Mouse (Mus musculus) spleen, adult 2 months (tissue): ENCODE data around the gene Hnrnpa2b1. TPM values are rescaled to one million over a fixed set of nuclear protein-coding genes. Genes with fewer than 3 reads are reported as not detected.

ENCODE experiments used
- DNase-seq, 2 experiments: peaks; one replicate each; pipeline versions ENCODE4 v3.0.0 to v3.0.0-alpha.2; 2012 to 2021; ENCODE audit warnings: low spot score in 2 of 2, low read depth in 1 of 2
- H3K27ac ChIP-seq: fragments of 200-500 bp; 2 replicates; pipeline ENCODE4 v1.5.1; 2012; ENCODE audit warnings: low read length, inconsistent platforms; ENCODE audit not compliant: insufficient read depth
- H3K27me3 ChIP-seq: fragments of 200-500 bp; 2 replicates; pipeline ENCODE4 v1.6.1; 2012; ENCODE audit warnings: mild to moderate bottlenecking, moderate library complexity, low read length, inconsistent platforms; ENCODE audit not compliant: control insufficient read depth, insufficient read depth
- H3K36me3 ChIP-seq: fragments of 200-500 bp; 2 replicates; pipeline ENCODE4 v1.6.1; 2012; ENCODE audit warnings: mild to moderate bottlenecking, low read length, inconsistent platforms; ENCODE audit not compliant: control insufficient read depth, insufficient read depth
- H3K4me1 ChIP-seq: fragments of 200-500 bp; 2 replicates; pipeline ENCODE4 v1.6.1; 2011; ENCODE audit warnings: inconsistent platforms; ENCODE audit not compliant: control insufficient read depth, insufficient read depth, insufficient read length
- H3K4me3 ChIP-seq: fragments of 200-500 bp; 2 replicates; pipeline ENCODE4 v1.5.1; 2011; ENCODE audit warnings: mild to moderate bottlenecking, inconsistent platforms; ENCODE audit not compliant: insufficient read depth, insufficient read length; ENCODE audit errors: extremely low read depth
- CTCF ChIP-seq: fragments of 200-500 bp; IDR thresholded peaks from 2 replicates; pipeline ENCODE4 v1.5.1; 2011; ENCODE audit warnings: mild to moderate bottlenecking, inconsistent platforms; ENCODE audit not compliant: insufficient read depth, insufficient read length, insufficient replicate concordance; ENCODE audit errors: extremely low read depth
- POLR2A ChIP-seq: fragments of 200-500 bp; IDR thresholded peaks from 2 replicates; pipeline ENCODE4 v1.6.1; 2011; ENCODE audit warnings: low read depth, low read length, inconsistent platforms
- WGBS: fragments of 180-500 bp; shearing (Covaris S2); methylation state at CpG from one replicate; pipeline ENCODE4 v1.1.7; 2018; 5-methylcytosine and 5-hydroxymethylcytosine counted together
- polyA plus RNA-seq: library from polyadenylated mRNA; depleted of rRNA; stranded (reverse); fragments of >200 nt; gene quantifications from 2 replicates; pipeline ENCODE4 v1.2.3, GENCODE M21; 2012

Gene Hnrnpa2b1
- polyA plus RNA-seq, 1 experiment: 47.3 TPM

GRCm38 (mm10) chr6:51457770-51458387, 11.8 kb downstream of the Hnrnpa2b1 start:
- Histone ChIP-seq H3K27me3 (no peaks in the 10 kb centered on the region), H3K4me3 (no peak overlapping the region), H3K36me3 (peaks cover 29% of the 10 kb centered on the region), H3K4me1 (no peaks in the 10 kb centered on the region), H3K27ac (no peak overlapping the region)
- DNase-seq: no peak
- WGBS: 88% methylated on average over 8 of the region's 8 CpGs
- no peak for TF ChIP-seq POLR2A
- TF ChIP-seq CTCF: no peak

- TF ChIP-seq CTCF (no peak), POLR2A (no peak)
- Histone ChIP-seq H3K4me1 (no peaks in the 10 kb centered on the region), H3K4me3 (no peak overlapping the region; the same call in 1 of the 2 replicates), H3K27me3 (no peaks in the 10 kb centered on the region), H3K27ac (no peak overlapping the region), H3K36me3 (peaks cover 29% of the 10 kb centered on the region)
- no peak for DNase-seq
- WGBS: 66% methylated on average over 3 of the region's 3 CpGs
Measured at GRCm38 (mm10) chr6:51457283-51457682, 12.4 kb downstream of the Hnrnpa2b1 start.

GRCm38 (mm10) chr6:51456198-51456597, 13.5 kb downstream of the Hnrnpa2b1 start:
- Histone ChIP-seq H3K27me3 (no peaks in the 10 kb centered on the region), H3K36me3 (peaks cover 20% of the 10 kb centered on the region), H3K27ac (no peak overlapping the region), H3K4me1 (no peaks in the 10 kb centered on the region), H3K4me3 (no peak overlapping the region)
- DNase-seq: no peak
- WGBS: 63% methylated on average over 1 of the region's 1 CpGs
- no peak for TF ChIP-seq POLR2A
- no peak for TF ChIP-seq CTCF

- Histone ChIP-seq H3K4me3 (no peak overlapping the region), H3K4me1 (no peaks in the 10 kb centered on the region), H3K36me3 (peaks cover 14% of the 10 kb centered on the region), H3K27me3 (no peaks in the 10 kb centered on the region), H3K27ac (no peak overlapping the region)
- DNase-seq: no peak
- 51% methylated on average over 3 of the region's 3 CpGs for WGBS
- TF ChIP-seq POLR2A (no peak), CTCF (no peak)
Measured at GRCm38 (mm10) chr6:51454949-51455348, 14.7 kb downstream of the Hnrnpa2b1 start.

GRCm38 (mm10) chr6:51452927-51453503, 16.7 kb downstream of the Hnrnpa2b1 start:
- H3K36me3 ChIP-seq: 0 out of 2 replicates have a peak, but pooled peaks cover 1% of the 10 kb centered on the region
- no peaks in the 10 kb centered on the region for H3K4me1 ChIP-seq
- 74% methylated on average over 7 of the region's 7 CpGs for WGBS
- no peak for DNase-seq
- no peak overlapping the region for H3K4me3 ChIP-seq
- TF ChIP-seq CTCF: no peak
- TF ChIP-seq POLR2A: no peak
- H3K27ac ChIP-seq: no peak overlapping the region
- H3K27me3 ChIP-seq: no peaks in the 10 kb centered on the region

GRCm38 (mm10) chr6:51442191-51442835, 27.4 kb downstream of the Hnrnpa2b1 start:
- no peak for DNase-seq
- H3K36me3 ChIP-seq: no peaks in the 10 kb centered on the region
- no peaks in the 10 kb centered on the region for H3K27me3 ChIP-seq
- WGBS: 72% methylated on average over 9 of the region's 9 CpGs
- H3K4me3 ChIP-seq: no peak overlapping the region
- no peak overlapping the region for H3K27ac ChIP-seq
- TF ChIP-seq POLR2A (no peak), CTCF (no peak)
- no peaks in the 10 kb centered on the region for H3K4me1 ChIP-seq

GRCm38 (mm10) chr6:51438826-51439330, 30.8 kb downstream of the Hnrnpa2b1 start:
- Histone ChIP-seq H3K4me1 (no peaks in the 10 kb centered on the region), H3K36me3 (no peaks in the 10 kb centered on the region), H3K4me3 (no peak overlapping the region), H3K27ac (no peak overlapping the region), H3K27me3 (no peaks in the 10 kb centered on the region)
- no peak for DNase-seq
- 93% methylated on average over 9 of the region's 9 CpGs for WGBS
- TF ChIP-seq POLR2A (no peak), CTCF (no peak)
